8 mouse cellular contexts compared by ENCODE assay signal in the genomic region with DNA sequence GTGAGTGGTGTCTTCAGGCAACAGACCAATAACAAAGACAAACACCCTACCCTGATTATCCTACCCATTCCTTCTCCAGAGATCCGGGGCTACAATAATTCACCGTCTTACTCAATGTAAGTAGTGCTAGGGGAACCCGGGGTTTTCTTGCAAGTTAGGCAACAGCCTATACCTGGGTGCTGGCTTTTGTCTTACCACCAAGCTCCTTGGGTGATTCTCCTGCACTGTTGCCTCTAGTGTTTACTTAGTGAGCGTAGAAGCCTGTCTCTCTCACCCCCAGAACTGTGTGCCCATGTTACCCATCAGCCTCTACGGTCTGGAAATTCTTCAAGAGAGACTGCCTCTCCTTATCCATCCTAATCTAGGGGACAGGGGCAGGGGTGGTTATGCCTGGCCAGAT. TPM values are rescaled to one million over a fixed set of nuclear protein-coding genes. Genes with fewer than 3 reads are reported as not detected.
DNase-seq lines count a peak whose midpoint lies in the region; ATAC-seq and TF ChIP-seq lines count a peak whose summit lies in the region.

No protein-coding gene starts in this region.

- peaks cover 15% of the 10 kb centered on the region for H3K36me3 ChIP-seq in hindbrain, embryonic 14.5 days (replicated peaks; ENCODE audit: control insufficient read depth, insufficient read depth)
- no peaks in the 10 kb centered on the region for H3K36me3 ChIP-seq in midbrain, embryonic 15.5 days (replicated peaks)

- H3K9ac ChIP-seq in hindbrain, embryonic 14.5 days: peak overlapping the region; percentile 32; the same call in 1 of the 2 replicates
- no peak overlapping the region for H3K9ac ChIP-seq in midbrain, embryonic 15.5 days

- H3K27ac ChIP-seq in layer of hippocampus, adult 2 months: peak overlapping the region; percentile 86
- H3K27ac ChIP-seq in cortical plate, adult 2 months (ENCODE audit: insufficient read depth, low read length): 0 out of 2 replicates have a peak overlapping the region, but pooled peaks have one; percentile 42
- no peak overlapping the region for H3K27ac ChIP-seq in hindbrain, embryonic 14.5 days
- H3K27ac ChIP-seq in midbrain, embryonic 15.5 days: no peak overlapping the region

- H3K9me3 ChIP-seq in hindbrain, embryonic 14.5 days (ENCODE audit: control insufficient read depth, low read length): no peaks in the 10 kb centered on the region
- H3K9me3 ChIP-seq in midbrain, embryonic 15.5 days: no peaks in the 10 kb centered on the region

- no peak for DNase-seq in layer of hippocampus, adult 2 months (ENCODE audit: low spot score in 2 of 2)
- no peak for DNase-seq in layer of hippocampus, postnatal 10 days (ENCODE audit: low spot score in 2 of 2)
- DNase-seq in hindbrain, embryonic 14.5 days (ENCODE audit: low spot score): no peak
- DNase-seq in embryo, embryonic 10 days (ENCODE audit: low spot score): no peak
- DNase-seq in adrenal gland, postnatal 25 days: no peak

- no peak for ATAC-seq in hindbrain, embryonic 14.5 days (ENCODE audit: low FRiP score)
- no peak for ATAC-seq in midbrain, embryonic 15.5 days (replicated peaks)
- ATAC-seq in activated CD4-positive, CD25-positive, alpha-beta regulatory T cell, adult 4 months: no peak

- H3K4me3 ChIP-seq in layer of hippocampus, adult 2 months: no peak overlapping the region
- H3K4me3 ChIP-seq in cortical plate, adult 2 months (ENCODE audit: insufficient read depth, low read length): peak overlapping the region; percentile 29; the same call in 1 of the 2 replicates
- no peak overlapping the region for H3K4me3 ChIP-seq in hindbrain, embryonic 14.5 days (replicated peaks; ENCODE audit: low read length)
- H3K4me3 ChIP-seq in midbrain, embryonic 15.5 days: peak overlapping the region; percentile 27; the same call in 1 of the 2 replicates

- H3K27me3 ChIP-seq in hindbrain, embryonic 14.5 days (ENCODE audit: control insufficient read depth, insufficient read depth, low read length): no peaks in the 10 kb centered on the region
- no peaks in the 10 kb centered on the region for H3K27me3 ChIP-seq in midbrain, embryonic 15.5 days (replicated peaks)

- no peak for TF ChIP-seq POLR2A in cortical plate, adult 2 months (IDR thresholded peaks at IDR 0.05; ENCODE audit: extremely low read depth, insufficient read depth, low read length)

- H3K4me1 ChIP-seq in cortical plate, adult 2 months (ENCODE audit: control insufficient read depth, insufficient read depth, low read length): no peaks in the 10 kb centered on the region; the same call in none of the 2 replicates
- H3K4me1 ChIP-seq in hindbrain, embryonic 14.5 days (replicated peaks; ENCODE audit: control insufficient read depth, insufficient read depth, low read length): peaks cover 15% of the 10 kb centered on the region
- peaks cover 23% of the 10 kb centered on the region for H3K4me1 ChIP-seq in midbrain, embryonic 15.5 days

- H3K4me2 ChIP-seq in hindbrain, embryonic 14.5 days (replicated peaks): peak overlapping the region; percentile 49
- peak overlapping the region; percentile 53 for H3K4me2 ChIP-seq in midbrain, embryonic 15.5 days

- 76% methylated on average over 5 of the region's 5 CpGs for WGBS in hindbrain, embryonic 14.5 days
- WGBS in midbrain, embryonic 15.5 days: 79% methylated on average over 5 of the region's 5 CpGs

- no peak for TF ChIP-seq CTCF in layer of hippocampus, adult 2 months (conservative IDR thresholded peaks at IDR 0.05)
- TF ChIP-seq CTCF in cortical plate, adult 2 months (IDR thresholded peaks at IDR 0.05; ENCODE audit: extremely low read depth, insufficient read depth, low read length): no peak

RNA-seq across cellular contexts. Expression of a gene that starts 0.6 kb away (rescaled TPM):
- total RNA-seq in layer of hippocampus, adult 2 months (2021): 10 to 100 TPM; 33.9 to 41.8 TPM
- total RNA-seq in layer of hippocampus, postnatal 10 days (2021): 10 to 100 TPM; 34.7 to 39.6 TPM
- polyA plus RNA-seq in cortical plate, adult 2 months (2012; rRNA removed): 31.3 and 32.5 TPM in 2 replicates
- 78.9 and 80.3 TPM in 2 replicates for polyA plus RNA-seq in hindbrain, embryonic 14.5 days (2014; fragmentation: Nextera tagmentation; extraction: Ambion mirVana)
- polyA plus RNA-seq in midbrain, embryonic 15.5 days (2015; fragmentation: Nextera tagmentation; extraction: Ambion mirVana): 74.0 and 87.8 TPM in 2 replicates
- polyA plus RNA-seq in activated CD4-positive, CD25-positive, alpha-beta regulatory T cell, adult 4 months (2017; shearing (Covaris generic)): 100 to 1,000 TPM; 133 to 141 TPM
- 385 and 429 TPM in 2 replicates for total RNA-seq in adrenal gland, postnatal 25 days (2021)

RNA-seq across cellular contexts. Expression of a gene that starts 2.1 kb away (rescaled TPM):
- 10 to 100 TPM; 20.5 to 26.2 TPM for total RNA-seq in layer of hippocampus, adult 2 months (2021)
- 10 to 100 TPM; 16.7 to 17.0 TPM for total RNA-seq in layer of hippocampus, postnatal 10 days (2021)
- 25.9 and 28.0 TPM in 2 replicates for polyA plus RNA-seq in cortical plate, adult 2 months (2012; rRNA removed)
- 16.4 and 16.9 TPM in 2 replicates for polyA plus RNA-seq in hindbrain, embryonic 14.5 days (2014; fragmentation: Nextera tagmentation; extraction: Ambion mirVana)
- 22.0 and 22.4 TPM in 2 replicates for polyA plus RNA-seq in midbrain, embryonic 15.5 days (2015; fragmentation: Nextera tagmentation; extraction: Ambion mirVana)
- polyA plus RNA-seq in activated CD4-positive, CD25-positive, alpha-beta regulatory T cell, adult 4 months (2017; shearing (Covaris generic)): 10 to 100 TPM; 51.5 to 61.3 TPM
- 21.1 and 25.7 TPM in 2 replicates for total RNA-seq in adrenal gland, postnatal 25 days (2021)

Comparison
In these comparisons a context has a peak if more than half of its experiments do, and no peak if none do; other contexts are left out.
1. H3K27ac ChIP-seq: peak in layer of hippocampus, adult 2 months (single experiment) and cortical plate, adult 2 months (single experiment); none in hindbrain, embryonic 14.5 days (single experiment) and midbrain, embryonic 15.5 days (single experiment).
2. H3K4me3 ChIP-seq: peak in cortical plate, adult 2 months (single experiment) and midbrain, embryonic 15.5 days (single experiment); none in layer of hippocampus, adult 2 months (single experiment) and hindbrain, embryonic 14.5 days (single experiment).